Comparison of ENCODE assay signal across 9 mouse cellular contexts in genomic region chr1:60272471-60272870, GRCm38 (mm10).
A peak's percentile ranks its signal among the peaks of the same experiment; 100 is the strongest.
DNase-seq lines count a peak whose midpoint lies in the region; ATAC-seq and TF ChIP-seq lines count a peak whose summit lies in the region.
"Had no signal": no experiment of that assay in that cellular context is flagged by ENCODE, and none has a peak within 500 bp of the region (broad histone marks: within the 10 kb centered on the region; RNA-seq: fewer than 3 reads in every experiment).

No protein-coding gene starts in this region.

- H3K9ac ChIP-seq in forebrain, postnatal 0 days = no peak overlapping the region
- no peak overlapping the region for H3K9ac ChIP-seq in forebrain, embryonic 16.5 days (replicated peaks; ENCODE audit: low read depth, low read length)
- no peak overlapping the region for H3K9ac ChIP-seq in limb, embryonic 14.5 days (ENCODE audit: low read depth, low read length, severe bottlenecking)
- H3K9ac ChIP-seq: neural tube, embryonic 13.5 days had no signal

- WGBS in forebrain, postnatal 0 days = 66% methylated on average over 2 of the region's 2 CpGs
- WGBS in forebrain, embryonic 16.5 days = 75% methylated on average over 2 of the region's 2 CpGs
- 77% methylated on average over 2 of the region's 2 CpGs for WGBS in limb, embryonic 14.5 days
- 82% methylated on average over 2 of the region's 2 CpGs for WGBS in limb, embryonic 10.5 days

- no peak overlapping the region for H3K4me2 ChIP-seq in forebrain, postnatal 0 days (ENCODE audit: low read depth)
- no peak overlapping the region for H3K4me2 ChIP-seq in forebrain, embryonic 16.5 days (ENCODE audit: low read length)
- no peak overlapping the region for H3K4me2 ChIP-seq in limb, embryonic 14.5 days (replicated peaks; ENCODE audit: low read depth, low read length, severe bottlenecking)
- H3K4me2 ChIP-seq: neural tube, embryonic 13.5 days had no signal

- no peaks in the 10 kb centered on the region for H3K4me1 ChIP-seq in forebrain, postnatal 0 days (ENCODE audit: insufficient read depth)
- H3K4me1 ChIP-seq in forebrain, embryonic 16.5 days (replicated peaks; ENCODE audit: control insufficient read depth, insufficient read depth, low read length) = no peaks in the 10 kb centered on the region
- H3K4me1 ChIP-seq in limb, embryonic 14.5 days (ENCODE audit: control insufficient read depth, insufficient read depth, low read length) = no peaks in the 10 kb centered on the region
- H3K4me1 ChIP-seq in limb, embryonic 10.5 days = no peaks in the 10 kb centered on the region
- H3K4me1 ChIP-seq: neural tube, embryonic 13.5 days had no signal

- no peaks in the 10 kb centered on the region for H3K9me3 ChIP-seq in forebrain, postnatal 0 days (ENCODE audit: low read length)
- no peaks in the 10 kb centered on the region for H3K9me3 ChIP-seq in forebrain, embryonic 16.5 days (ENCODE audit: control insufficient read depth, low read length)
- H3K9me3 ChIP-seq in limb, embryonic 14.5 days (ENCODE audit: control insufficient read depth, low read length) = no peaks in the 10 kb centered on the region
- H3K9me3 ChIP-seq in limb, embryonic 10.5 days (replicated peaks) = no peaks in the 10 kb centered on the region
- H3K9me3 ChIP-seq: neural tube, embryonic 13.5 days had no signal

- H3K27me3 ChIP-seq in forebrain, postnatal 0 days (ENCODE audit: insufficient read depth, low read length) = no peaks in the 10 kb centered on the region
- no peaks in the 10 kb centered on the region for H3K27me3 ChIP-seq in forebrain, embryonic 16.5 days (replicated peaks; ENCODE audit: control insufficient read depth, insufficient read depth, low read length)
- H3K27me3 ChIP-seq in limb, embryonic 14.5 days (ENCODE audit: control insufficient read depth, insufficient read depth, low read length) = no peaks in the 10 kb centered on the region
- H3K27me3 ChIP-seq in limb, embryonic 10.5 days (ENCODE audit: low read depth, poor library complexity, severe bottlenecking) = no peaks in the 10 kb centered on the region
- H3K27me3 ChIP-seq: neural tube, embryonic 13.5 days had no signal

- ATAC-seq in forebrain, postnatal 0 days = no peak
- ATAC-seq in forebrain, embryonic 16.5 days = no peak
- no peak for ATAC-seq in limb, embryonic 14.5 days (ENCODE audit: low FRiP score, low read depth)

- 0 out of 2 replicates have a peak, but pooled peaks cover 6% of the 10 kb centered on the region for H3K36me3 ChIP-seq in forebrain, postnatal 0 days (ENCODE audit: insufficient read depth)
- H3K36me3 ChIP-seq in forebrain, embryonic 16.5 days (ENCODE audit: control insufficient read depth, insufficient read depth) = peaks cover 9% of the 10 kb centered on the region
- H3K36me3 ChIP-seq in limb, embryonic 14.5 days (ENCODE audit: control insufficient read depth, insufficient read depth, low read length) = peaks cover 33% of the 10 kb centered on the region
- peaks cover 38% of the 10 kb centered on the region for H3K36me3 ChIP-seq in limb, embryonic 10.5 days

- peak; percentile 51 for TF ChIP-seq CTCF in forebrain, postnatal 0 days (IDR thresholded peaks at IDR 0.05; ENCODE audit: low read depth)

- TF ChIP-seq POLR2A in limb, embryonic 14.5 days (IDR thresholded peaks at IDR 0.05; ENCODE audit: borderline replicate concordance, extremely low read depth, insufficient read depth, insufficient read length) = no peak

- peak; percentile 9 for DNase-seq in forebrain, postnatal 0 days
- peak; percentile 9 for DNase-seq in limb, embryonic 14.5 days (ENCODE audit: low spot score)
- DNase-seq in limb, embryonic 10.5 days (ENCODE audit: low spot score) = no peak
- DNase-seq in R1 (ENCODE audit: low read depth, low spot score) = peak; percentile 10
- DNase-seq in retina, postnatal 1 day = peak; percentile 22
- DNase-seq in ovary, adult 18-20 months (ENCODE audit: low spot score) = no peak
- DNase-seq in right cerebral cortex, postnatal 36 days (ENCODE audit: low spot score in 2 of 2) = no peak

- H3K27ac ChIP-seq in forebrain, postnatal 0 days (ENCODE audit: low read depth, low read length) = no peak overlapping the region
- no peak overlapping the region for H3K27ac ChIP-seq in forebrain, embryonic 16.5 days (ENCODE audit: low read length)
- H3K27ac ChIP-seq in limb, embryonic 14.5 days (replicated peaks; ENCODE audit: low read depth, low read length) = no peak overlapping the region
- no peak overlapping the region for H3K27ac ChIP-seq in limb, embryonic 10.5 days
- H3K27ac ChIP-seq: neural tube, embryonic 13.5 days had no signal

- H3K4me3 ChIP-seq in forebrain, postnatal 0 days (ENCODE audit: low read depth, low read length) = no peak overlapping the region
- H3K4me3 ChIP-seq in forebrain, embryonic 16.5 days (replicated peaks; ENCODE audit: low read length) = no peak overlapping the region
- H3K4me3 ChIP-seq in limb, embryonic 14.5 days (replicated peaks; ENCODE audit: low read length) = no peak overlapping the region
- no peak overlapping the region for H3K4me3 ChIP-seq in limb, embryonic 10.5 days
- H3K4me3 ChIP-seq: neural tube, embryonic 13.5 days had no signal

Comparison
In these comparisons a context has a peak if more than half of its experiments do, and no peak if none do; other contexts are left out.
1. DNase-seq: peak in forebrain, postnatal 0 days (single experiment), limb, embryonic 14.5 days (single experiment), R1 (single experiment) and retina, postnatal 1 day (single experiment); none in limb, embryonic 10.5 days (single experiment), ovary, adult 18-20 months (single experiment) and right cerebral cortex, postnatal 36 days (0 of 2).